Mouse (Mus musculus): ENCODE data around the gene Nrxn1. TPM values are rescaled to one million over a fixed set of nuclear protein-coding genes. Genes with fewer than 3 reads are reported as not detected.
A peak's percentile ranks its signal among the peaks of the same experiment; 100 is the strongest.

The Nrxn1 gene
- polyA plus RNA-seq, 1 experiment from 2014 or later = 12.2 TPM

- no peaks in the 10 kb centered on the region for H3K27me3 ChIP-seq
- no peaks in the 10 kb centered on the region for H3K36me3 ChIP-seq
- no peak overlapping the region for H3K4me3 ChIP-seq
- 57% methylated on average over 6 of the region's 6 CpGs for WGBS
- H3K27ac ChIP-seq = no peak overlapping the region
- H3K4me2 ChIP-seq (replicated peaks) = no peak overlapping the region
- no peak overlapping the region for H3K9ac ChIP-seq
- ATAC-seq (ENCODE audit: low FRiP score, low read depth) = no peak
- no peaks in the 10 kb centered on the region for H3K4me1 ChIP-seq
- no peaks in the 10 kb centered on the region for H3K9me3 ChIP-seq
These were observed 591.7 kb downstream of the Nrxn1 start for GRCm38 (mm10) chr17:90501023-90501675.

- Histone ChIP-seq H3K4me3 (no peak overlapping the region), H3K27me3 (no peaks in the 10 kb centered on the region), H3K4me2 (replicated peaks) (no peak overlapping the region), H3K36me3 (no peaks in the 10 kb centered on the region), H3K27ac (no peak overlapping the region), H3K9me3 (no peaks in the 10 kb centered on the region), H3K4me1 (no peaks in the 10 kb centered on the region), H3K9ac (no peak overlapping the region)
- ATAC-seq (ENCODE audit: low FRiP score, low read depth) = no peak
These were observed 613.2 kb downstream of the Nrxn1 start for GRCm38 (mm10) chr17:90479531-90480250.

GRCm38 (mm10) chr17:90456748-90457147 is 636.1 kb downstream of the Nrxn1 start:
- H3K4me3 ChIP-seq = no peak overlapping the region
- peaks cover 18% of the 10 kb centered on the region for H3K4me1 ChIP-seq
- no peak overlapping the region for H3K9ac ChIP-seq
- peak overlapping the region; percentile 96; the same call in 1 of the 2 replicates for H3K4me2 ChIP-seq (replicated peaks)
- no peak for ATAC-seq (ENCODE audit: low FRiP score, low read depth)
- no peak overlapping the region for H3K27ac ChIP-seq
- H3K36me3 ChIP-seq = no peaks in the 10 kb centered on the region
- no peaks in the 10 kb centered on the region for H3K9me3 ChIP-seq
- 39% methylated on average over 5 of the region's 5 CpGs for WGBS
- H3K27me3 ChIP-seq = peaks cover 45% of the 10 kb centered on the region

- peak overlapping the region; percentile 73 for H3K9ac ChIP-seq
- H3K4me2 ChIP-seq (replicated peaks) = peak overlapping the region; percentile 96
- H3K4me1 ChIP-seq = peaks cover 18% of the 10 kb centered on the region
- WGBS = under 1% methylated on average over 13 of the region's 13 CpGs
- no peaks in the 10 kb centered on the region for H3K36me3 ChIP-seq
- no peaks in the 10 kb centered on the region for H3K9me3 ChIP-seq
- H3K4me3 ChIP-seq = peak overlapping the region; percentile 62
- no peak overlapping the region for H3K27ac ChIP-seq
- ATAC-seq (ENCODE audit: low FRiP score, low read depth) = peak; percentile 83; the same call in 1 of the 2 replicates
- peaks cover 45% of the 10 kb centered on the region for H3K27me3 ChIP-seq
These were observed 637.0 kb downstream of the Nrxn1 start for GRCm38 (mm10) chr17:90455904-90456303.

GRCm38 (mm10) chr17:90455409-90455775 is 637.5 kb downstream of the Nrxn1 start:
- H3K9ac ChIP-seq = peak overlapping the region; percentile 73
- WGBS = under 1% methylated on average over 23 of the region's 23 CpGs
- no peak overlapping the region for H3K27ac ChIP-seq
- peak overlapping the region; percentile 62 for H3K4me3 ChIP-seq
- no peaks in the 10 kb centered on the region for H3K9me3 ChIP-seq
- peak; percentile 74 for ATAC-seq (ENCODE audit: low FRiP score, low read depth)
- no peaks in the 10 kb centered on the region for H3K36me3 ChIP-seq
- H3K4me1 ChIP-seq = peaks cover 18% of the 10 kb centered on the region
- H3K27me3 ChIP-seq = peaks cover 45% of the 10 kb centered on the region
- H3K4me2 ChIP-seq (replicated peaks) = peak overlapping the region; percentile 96

- peak; percentile 42 for ATAC-seq (ENCODE audit: low FRiP score, low read depth)
- under 1% methylated on average over 39 of the region's 41 CpGs for WGBS
These were observed 638.0 kb downstream of the Nrxn1 start for GRCm38 (mm10) chr17:90454738-90455408.

GRCm38 (mm10) chr17:90454356-90454737 is 638.5 kb downstream of the Nrxn1 start:
- peak overlapping the region; percentile 62 for H3K4me3 ChIP-seq
- peak overlapping the region; percentile 73 for H3K9ac ChIP-seq
- H3K4me2 ChIP-seq (replicated peaks) = peak overlapping the region; percentile 96
- H3K27ac ChIP-seq = no peak overlapping the region
- 4% methylated on average over 15 of the region's 15 CpGs for WGBS
- no peaks in the 10 kb centered on the region for H3K36me3 ChIP-seq
- H3K9me3 ChIP-seq = no peaks in the 10 kb centered on the region
- peaks cover 18% of the 10 kb centered on the region for H3K4me1 ChIP-seq
- no peak for ATAC-seq (ENCODE audit: low FRiP score, low read depth)
- peaks cover 45% of the 10 kb centered on the region for H3K27me3 ChIP-seq

More at GRCm38 (mm10) chr17:90454738-90455408, 638.0 kb downstream of the Nrxn1 start:
- Histone ChIP-seq H3K9ac (peak overlapping the region; percentile 73), H3K27me3 (peaks cover 45% of the 10 kb centered on the region), H3K4me1 (peaks cover 18% of the 10 kb centered on the region), H3K4me2 (replicated peaks) (peak overlapping the region; percentile 96), H3K4me3 (peak overlapping the region; percentile 62), H3K9me3 (no peaks in the 10 kb centered on the region), H3K27ac (no peak overlapping the region), H3K36me3 (no peaks in the 10 kb centered on the region)

- WGBS = 56% methylated on average over 4 of the region's 4 CpGs
These were observed 639.6 kb downstream of the Nrxn1 start for GRCm38 (mm10) chr17:90453280-90453679.

GRCm38 (mm10) chr17:90452770-90453169 is 640.1 kb downstream of the Nrxn1 start:
- 72% methylated on average over 2 of the region's 2 CpGs for WGBS
- Histone ChIP-seq H3K4me1 (peaks cover 18% of the 10 kb centered on the region), H3K9ac (no peak overlapping the region)

More at GRCm38 (mm10) chr17:90453280-90453679, 639.6 kb downstream of the Nrxn1 start:
- H3K27ac ChIP-seq = no peak overlapping the region
- H3K27me3 ChIP-seq = peaks cover 45% of the 10 kb centered on the region
- no peak overlapping the region for H3K9ac ChIP-seq
- no peak overlapping the region for H3K4me3 ChIP-seq
- no peaks in the 10 kb centered on the region for H3K36me3 ChIP-seq
- H3K9me3 ChIP-seq = no peaks in the 10 kb centered on the region
- ATAC-seq (ENCODE audit: low FRiP score, low read depth) = no peak
- peaks cover 18% of the 10 kb centered on the region for H3K4me1 ChIP-seq
- H3K4me2 ChIP-seq (replicated peaks) = 0 out of 2 replicates have a peak overlapping the region, but pooled peaks have one; percentile 12

GRCm38 (mm10) chr17:90451384-90451783 is 641.5 kb downstream of the Nrxn1 start:
- Histone ChIP-seq H3K9me3 (no peaks in the 10 kb centered on the region), H3K36me3 (no peaks in the 10 kb centered on the region), H3K9ac (no peak overlapping the region), H3K4me1 (peaks cover 18% of the 10 kb centered on the region), H3K27ac (no peak overlapping the region), H3K4me2 (replicated peaks) (no peak overlapping the region), H3K4me3 (no peak overlapping the region), H3K27me3 (peaks cover 29% of the 10 kb centered on the region)
- ATAC-seq (ENCODE audit: low FRiP score, low read depth) = no peak
- 50% methylated on average over 2 of the region's 2 CpGs for WGBS

More at GRCm38 (mm10) chr17:90452770-90453169, 640.1 kb downstream of the Nrxn1 start:
- 0 out of 2 replicates have a peak overlapping the region, but pooled peaks have one; percentile 12 for H3K4me2 ChIP-seq (replicated peaks)
- H3K27me3 ChIP-seq = peaks cover 43% of the 10 kb centered on the region
- H3K27ac ChIP-seq = no peak overlapping the region
- no peak overlapping the region for H3K4me3 ChIP-seq
- no peaks in the 10 kb centered on the region for H3K9me3 ChIP-seq
- no peak for ATAC-seq (ENCODE audit: low FRiP score, low read depth)
- H3K36me3 ChIP-seq = no peaks in the 10 kb centered on the region

GRCm38 (mm10) chr17:90443067-90443466 is 649.8 kb downstream of the Nrxn1 start:
- Histone ChIP-seq H3K4me2 (replicated peaks) (no peak overlapping the region), H3K27me3 (no peaks in the 10 kb centered on the region), H3K9me3 (no peaks in the 10 kb centered on the region), H3K4me1 (no peaks in the 10 kb centered on the region), H3K36me3 (no peaks in the 10 kb centered on the region), H3K4me3 (no peak overlapping the region), H3K27ac (no peak overlapping the region), H3K9ac (no peak overlapping the region)
- ATAC-seq (ENCODE audit: low FRiP score, low read depth) = no peak

- Histone ChIP-seq H3K27me3 (no peaks in the 10 kb centered on the region), H3K9me3 (no peaks in the 10 kb centered on the region), H3K4me2 (replicated peaks) (no peak overlapping the region), H3K36me3 (no peaks in the 10 kb centered on the region), H3K4me3 (no peak overlapping the region), H3K9ac (no peak overlapping the region), H3K4me1 (no peaks in the 10 kb centered on the region), H3K27ac (no peak overlapping the region)
- ATAC-seq (ENCODE audit: low FRiP score, low read depth) = no peak
These were observed 657.0 kb downstream of the Nrxn1 start for GRCm38 (mm10) chr17:90435836-90436235.
